Mouse (Mus musculus) CD4-positive, CD25-positive, alpha-beta regulatory T cell, adult 4 months (primary cell): ENCODE results near the gene Rflnb. TPM values are rescaled to one million over a fixed set of nuclear protein-coding genes. Genes with fewer than 3 reads are reported as not detected.
"Not testable (repeated sequence)": the region's sequence is repeated elsewhere in the genome, so short reads cannot be mapped to it uniquely, and the experiment has no call there.

Experiments
- ATAC-seq: one replicate; pipeline ENCODE4 v1.8.0; 2017
- polyA plus RNA-seq, 2 experiments: library from polyadenylated mRNA; unstranded; fragments of 100-300 nt; shearing (Covaris generic); gene quantifications; one replicate each; pipeline ENCODE4 v1.2.1; 2017

Gene Rflnb
- polyA plus RNA-seq, 2 experiments from 2014 or later: 13.4 to 14.2 TPM

- ATAC-seq: peak; percentile 74
Observed at GRCm38 (mm10) chr11:76037581-76038294, 10.2 kb upstream of the Rflnb start.

GRCm38 (mm10) chr11:76035182-76035581 is 7.6 kb upstream of the Rflnb start:
- no peak for ATAC-seq

- ATAC-seq: no peak
Observed at GRCm38 (mm10) chr11:76033836-76034235, 6.3 kb upstream of the Rflnb start.

GRCm38 (mm10) chr11:76033359-76033758 is 5.8 kb upstream of the Rflnb start:
- ATAC-seq: no peak

GRCm38 (mm10) chr11:76028072-76028465 is 487 bp upstream of the Rflnb start:
- no peak for ATAC-seq

GRCm38 (mm10) chr11:76026527-76027138 is 949 bp downstream of the Rflnb start:
- peak; percentile 75 for ATAC-seq

GRCm38 (mm10) chr11:76025080-76025583 is 2.5 kb downstream of the Rflnb start:
- no peak for ATAC-seq

GRCm38 (mm10) chr11:76020916-76021315 is 6.7 kb downstream of the Rflnb start:
- ATAC-seq: no peak

- no peak for ATAC-seq
Observed at GRCm38 (mm10) chr11:76019879-76020278, 7.7 kb downstream of the Rflnb start.

- ATAC-seq: no peak
Observed at GRCm38 (mm10) chr11:76015814-76016213, 11.8 kb downstream of the Rflnb start.

GRCm38 (mm10) chr11:76015251-76015650 is 12.3 kb downstream of the Rflnb start:
- ATAC-seq: peak; percentile 93

- ATAC-seq: no peak
Observed at GRCm38 (mm10) chr11:76010838-76011624, 16.6 kb downstream of the Rflnb start.

GRCm38 (mm10) chr11:76009101-76009500 is 18.5 kb downstream of the Rflnb start:
- no peak for ATAC-seq

- ATAC-seq: no peak
Observed at GRCm38 (mm10) chr11:76008162-76008561, 19.4 kb downstream of the Rflnb start.

GRCm38 (mm10) chr11:76004276-76004675 is 23.3 kb downstream of the Rflnb start:
- ATAC-seq: not testable (repeated sequence)

- ATAC-seq: no peak
Observed at GRCm38 (mm10) chr11:76001237-76001878, 26.2 kb downstream of the Rflnb start.

- no peak for ATAC-seq
Observed at GRCm38 (mm10) chr11:76000701-76001100, 26.9 kb downstream of the Rflnb start.

- ATAC-seq: peak; percentile 99
Observed at GRCm38 (mm10) chr11:75999440-76000155, 28.0 kb downstream of the Rflnb start, which contains the start of gene 1700016K19Rik. 1700016K19Rik (plus strand) TSS chr11:75999912.

GRCm38 (mm10) chr11:75994357-75994756 is 33.2 kb downstream of the Rflnb start:
- ATAC-seq: no peak

GRCm38 (mm10) chr11:75992481-75992880 is 35.1 kb downstream of the Rflnb start:
- no peak for ATAC-seq

GRCm38 (mm10) chr11:75991911-75992310 is 35.7 kb downstream of the Rflnb start:
- ATAC-seq: no peak
